Mouse (Mus musculus) limb, embryonic 11.5 days (tissue): Measurements from ENCODE around the gene Fgb. TPM values are rescaled to one million over a fixed set of nuclear protein-coding genes. Genes with fewer than 3 reads are reported as not detected.

Experiments used
- ATAC-seq: fragments of 200-750 bp; cut with Nextera tagmentation; 2 replicates; pipeline ENCODE4 v1.8.0; 2017; ENCODE audit warnings: low read depth; ENCODE audit not compliant: insufficient number of reproducible peaks, low FRiP score, low TSS enrichment
- DNase-seq: peaks from one replicate; pipeline ENCODE4 v3.0.0-alpha.2; 2015; ENCODE audit warnings: low spot score
- H3K27ac ChIP-seq: fragments of 300-500 bp; sonication (generic); replicated peaks from 2 replicates; pipeline ENCODE4 v1.5.1; 2014; ENCODE audit warnings: low read depth, mild to moderate bottlenecking, low read length
- H3K27me3 ChIP-seq: fragments of 300-500 bp; sonication (generic); 2 replicates; pipeline ENCODE4 v1.6.1; 2014; ENCODE audit warnings: mild to moderate bottlenecking, low read length, mixed read lengths; ENCODE audit not compliant: control insufficient read depth, insufficient read depth
- H3K36me3 ChIP-seq: fragments of 300-500 bp; sonication (generic); 2 replicates; pipeline ENCODE4 v1.6.1; 2014; ENCODE audit warnings: mild to moderate bottlenecking, low read length, moderate library complexity, mixed read lengths; ENCODE audit not compliant: control insufficient read depth, insufficient read depth
- H3K4me1 ChIP-seq: fragments of 300-500 bp; sonication (generic); 2 replicates; pipeline ENCODE4 v1.6.1; 2014; ENCODE audit warnings: low read length, mixed read lengths; ENCODE audit not compliant: control insufficient read depth, insufficient read depth
- H3K4me2 ChIP-seq: fragments of 300-500 bp; sonication (generic); 2 replicates; pipeline ENCODE4 v1.6.1; 2014; ENCODE audit warnings: low read depth, mild to moderate bottlenecking, moderate library complexity; ENCODE audit not compliant: severe bottlenecking
- H3K4me3 ChIP-seq: fragments of 300-500 bp; sonication (generic); 2 replicates; pipeline ENCODE4 v1.5.1; 2014; ENCODE audit warnings: low read depth, low read length
- H3K9ac ChIP-seq: fragments of 300-500 bp; sonication (generic); 2 replicates; pipeline ENCODE4 v1.6.1; 2014; ENCODE audit warnings: mild to moderate bottlenecking, low read length
- H3K9me3 ChIP-seq: fragments of 300-500 bp; sonication (generic); 2 replicates; pipeline ENCODE4 v1.6.1; 2016; ENCODE audit warnings: low read length; ENCODE audit not compliant: control insufficient read depth
- WGBS: fragments of 180-500 bp; shearing (Covaris S2); extraction: QIAGEN DNeasy Blood & Tissue Kit; methylation state at CpG from one replicate; pipeline ENCODE4 v1.1.7; 2014; 5-methylcytosine and 5-hydroxymethylcytosine counted together
- polyA plus RNA-seq: library from polyadenylated mRNA; unstranded; fragments of >200 nt; fragmentation: Nextera tagmentation; extraction: Ambion mirVana; gene quantifications from 2 replicates; pipeline ENCODE4 v1.2.1, GENCODE M21; 2014

Gene Fgb
- polyA plus RNA-seq, 1 experiment from 2014 or later = 0.20 TPM

GRCm38 (mm10) chr3:83007557-83007956 is 42.1 kb downstream of the Fgb start, which contains the start of gene Fgg:
Fgg (plus strand) TSS chr3:83007724.
- H3K4me2 ChIP-seq = no peak within 1 kb of the TSS
- H3K9ac ChIP-seq = no peak within 1 kb of the TSS
- H3K4me3 ChIP-seq = no peak within 1 kb of the TSS
- no peak within 1 kb of the TSS for H3K27ac ChIP-seq
- no peaks in the 10 kb centered on the region for H3K9me3 ChIP-seq
- WGBS = 38% methylated on average over 7 of the region's 7 CpGs
- H3K27me3 ChIP-seq = no peaks in the 10 kb centered on the region
- ATAC-seq = no peak
- no peaks in the 10 kb centered on the region for H3K36me3 ChIP-seq
- H3K4me1 ChIP-seq = no peaks in the 10 kb centered on the region
- DNase-seq = no peak

DNA sequence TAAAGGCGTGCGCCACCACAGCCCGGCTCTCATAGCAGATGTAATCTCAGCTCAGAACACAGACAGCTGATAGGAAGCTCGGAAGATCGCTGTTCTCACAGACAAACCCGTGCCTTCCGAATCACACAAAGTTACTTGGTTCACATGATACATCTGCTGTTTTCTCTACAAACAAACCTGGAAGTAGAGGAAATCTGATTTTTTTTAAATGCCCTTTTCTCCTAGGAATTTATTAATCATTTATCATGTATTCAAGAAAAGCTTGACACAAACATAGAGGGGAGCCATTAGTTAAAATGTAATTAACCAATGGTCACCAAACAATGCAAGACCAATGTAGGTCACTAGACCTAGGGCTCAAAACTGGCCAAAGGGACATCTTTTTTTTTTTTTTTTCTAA is 44.9 kb downstream of the Fgb start:
- DNase-seq = no peak
- ATAC-seq = no peak
- Histone ChIP-seq H3K9me3 (no peaks in the 10 kb centered on the region), H3K9ac (no peak overlapping the region), H3K4me3 (no peak overlapping the region), H3K36me3 (no peaks in the 10 kb centered on the region), H3K27ac (no peak overlapping the region), H3K27me3 (no peaks in the 10 kb centered on the region), H3K4me1 (no peaks in the 10 kb centered on the region), H3K4me2 (no peak overlapping the region)
- 91% methylated on average over 7 of the region's 7 CpGs for WGBS

DNA sequence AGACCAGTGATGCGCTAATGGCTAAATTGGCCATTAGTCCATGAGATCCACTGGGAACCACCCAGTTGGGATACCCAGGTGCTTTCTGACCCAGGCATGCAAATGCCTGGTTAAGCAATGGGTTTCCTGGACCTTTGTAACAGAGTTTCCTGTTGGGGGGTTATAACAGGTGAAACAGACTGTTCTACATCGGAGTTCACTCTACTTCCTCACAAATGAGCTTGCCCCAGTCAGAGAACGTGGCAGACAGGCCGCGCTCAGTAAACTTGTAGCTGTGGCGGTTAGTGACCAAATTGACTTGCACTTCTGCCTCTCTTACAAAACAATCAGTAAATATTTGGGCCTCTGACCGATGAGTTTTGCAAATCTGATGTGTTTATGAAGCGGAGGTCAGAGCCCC is 46.6 kb downstream of the Fgb start:
- no peaks in the 10 kb centered on the region for H3K4me1 ChIP-seq
- H3K36me3 ChIP-seq = no peaks in the 10 kb centered on the region
- DNase-seq (no peak), ATAC-seq (no peak)
- 91% methylated on average over 8 of the region's 8 CpGs for whole genome bisulfite sequencing
- no peak overlapping the region for H3K27ac ChIP-seq
- no peak overlapping the region for H3K9ac ChIP-seq
- H3K9me3 ChIP-seq = no peaks in the 10 kb centered on the region
- H3K27me3 ChIP-seq = no peaks in the 10 kb centered on the region
- H3K4me2 ChIP-seq = no peak overlapping the region
- no peak overlapping the region for H3K4me3 ChIP-seq

- peak; percentile 62 for DNase-seq
- no peaks in the 10 kb centered on the region for H3K36me3 ChIP-seq
Measured at GRCm38 (mm10) chr3:83002191-83002590, 47.5 kb downstream of the Fgb start.

DNA sequence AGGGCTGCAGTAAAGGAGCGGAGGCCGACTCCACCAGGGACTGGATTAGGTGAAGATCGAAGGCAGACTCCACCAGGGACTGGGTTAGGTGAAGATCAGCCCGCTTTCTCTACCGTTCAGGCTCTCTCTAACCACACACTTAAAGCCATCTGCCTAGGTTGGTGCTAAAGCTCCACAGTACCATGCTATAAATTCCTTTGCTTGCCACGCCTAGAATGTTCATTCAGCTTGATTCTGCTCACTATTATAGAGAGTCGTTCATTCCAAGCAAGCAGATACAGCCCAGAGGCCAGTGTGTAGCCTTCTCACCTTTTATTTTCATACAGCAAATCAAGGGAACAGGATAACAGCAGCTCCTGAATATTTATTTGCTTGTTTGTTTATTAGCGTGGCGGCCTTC is 49.7 kb downstream of the Fgb start:
- H3K4me2 ChIP-seq = no peak overlapping the region
- no peak for DNase-seq
- 0 out of 2 replicates have a peak, but pooled peaks cover 2% of the 10 kb centered on the region for H3K27me3 ChIP-seq
- H3K36me3 ChIP-seq = no peaks in the 10 kb centered on the region
- H3K4me3 ChIP-seq = no peak overlapping the region
- no peak overlapping the region for H3K27ac ChIP-seq
- ATAC-seq = no peak
- H3K9me3 ChIP-seq = no peaks in the 10 kb centered on the region
- H3K9ac ChIP-seq = no peak overlapping the region
- WGBS = 78% methylated on average over 9 of the region's 9 CpGs
- 0 out of 2 replicates have a peak, but pooled peaks cover 3% of the 10 kb centered on the region for H3K4me1 ChIP-seq

More at GRCm38 (mm10) chr3:83002191-83002590, 47.5 kb downstream of the Fgb start:
- Histone ChIP-seq H3K4me3 (no peak overlapping the region), H3K27ac (no peak overlapping the region), H3K9ac (no peak overlapping the region), H3K4me1 (no peaks in the 10 kb centered on the region), H3K9me3 (no peaks in the 10 kb centered on the region), H3K4me2 (no peak overlapping the region), H3K27me3 (no peaks in the 10 kb centered on the region)
- WGBS = 0% methylated on average over 2 of the region's 2 CpGs
- ATAC-seq = no peak

DNA sequence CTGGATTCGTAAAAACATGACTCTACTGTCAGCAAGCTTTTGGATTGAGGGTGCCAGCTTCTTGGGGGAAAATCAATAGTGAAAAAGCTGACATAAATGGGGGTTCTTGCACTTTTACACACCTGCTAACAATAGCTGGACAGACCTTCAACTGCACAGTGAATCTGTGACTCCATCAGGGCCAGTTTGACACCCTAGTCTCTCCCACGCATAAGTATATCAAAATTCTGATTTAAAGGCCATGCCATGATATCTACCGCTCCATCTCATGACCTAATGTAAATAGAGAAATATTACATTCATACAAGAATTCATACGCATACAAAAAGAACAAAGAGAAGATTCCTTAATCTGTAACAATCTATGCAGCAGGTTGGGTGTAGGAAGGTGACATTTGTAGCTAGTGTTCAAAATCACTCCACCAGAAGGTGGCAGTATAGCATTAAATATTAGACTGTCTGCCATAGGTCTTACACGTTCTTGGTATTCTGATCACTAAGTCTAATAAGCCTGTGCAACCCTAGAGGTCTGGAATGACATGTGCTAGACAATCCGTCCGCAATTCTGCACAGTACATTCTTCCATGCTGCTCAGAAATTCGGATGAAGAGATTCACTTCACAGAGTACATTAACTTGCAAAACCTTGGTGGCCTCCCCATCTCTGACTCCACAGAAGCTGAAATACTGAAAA is 50.7 kb downstream of the Fgb start:
- no peaks in the 10 kb centered on the region for H3K9me3 ChIP-seq
- H3K27ac ChIP-seq = no peak overlapping the region
- H3K9ac ChIP-seq = no peak overlapping the region
- H3K4me2 ChIP-seq = no peak overlapping the region
- peak; percentile 71 for ATAC-seq
- DNase-seq = peak; percentile 32
- H3K27me3 ChIP-seq = 0 out of 2 replicates have a peak, but pooled peaks cover 2% of the 10 kb centered on the region
- 0 out of 2 replicates have a peak, but pooled peaks cover 4% of the 10 kb centered on the region for H3K4me1 ChIP-seq
- 35% methylated on average over 8 of the region's 8 CpGs for WGBS
- H3K36me3 ChIP-seq = no peaks in the 10 kb centered on the region
- no peak overlapping the region for H3K4me3 ChIP-seq

DNA sequence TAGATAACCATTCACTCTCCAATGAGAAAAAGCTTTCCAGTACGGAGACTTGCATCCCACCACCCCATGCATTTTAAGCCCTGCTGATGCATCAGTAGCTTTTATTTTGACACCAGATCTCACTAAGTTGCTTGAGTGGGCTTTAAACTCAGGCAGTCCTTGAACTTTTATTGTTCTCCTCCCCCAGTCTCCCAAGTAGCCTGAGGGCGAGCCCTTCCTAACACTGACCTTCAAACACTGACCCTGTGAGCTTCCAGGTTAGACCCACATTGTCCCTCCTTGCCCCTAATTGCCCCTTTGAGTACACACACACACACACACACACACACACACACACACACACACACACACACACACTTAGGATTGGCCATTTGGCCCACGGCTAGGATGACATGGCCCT is 53.0 kb downstream of the Fgb start:
- Histone ChIP-seq H3K27ac (no peak overlapping the region), H3K36me3 (no peaks in the 10 kb centered on the region), H3K4me1 (0 out of 2 replicates have a peak, but pooled peaks cover 4% of the 10 kb centered on the region), H3K27me3 (0 out of 2 replicates have a peak, but pooled peaks cover 2% of the 10 kb centered on the region), H3K9ac (no peak overlapping the region), H3K4me2 (no peak overlapping the region), H3K9me3 (no peaks in the 10 kb centered on the region), H3K4me3 (no peak overlapping the region)
- WGBS = 59% methylated on average over 3 of the region's 3 CpGs
- no peak for ATAC-seq
- DNase-seq = no peak

GRCm38 (mm10) chr3:82995368-82995767 is 54.3 kb downstream of the Fgb start:
- Histone ChIP-seq H3K27ac (no peak overlapping the region), H3K4me2 (peak overlapping the region; percentile 47), H3K27me3 (0 out of 2 replicates have a peak, but pooled peaks cover 2% of the 10 kb centered on the region), H3K9ac (peak overlapping the region; percentile 22; the same call in 1 of the 2 replicates), H3K4me1 (0 out of 2 replicates have a peak, but pooled peaks cover 4% of the 10 kb centered on the region), H3K4me3 (0 out of 2 replicates have a peak overlapping the region, but pooled peaks have one; percentile 5), H3K9me3 (no peaks in the 10 kb centered on the region), H3K36me3 (no peaks in the 10 kb centered on the region)
- DNase-seq = peak; percentile 79
- WGBS = 2% methylated on average over 24 of the region's 24 CpGs
- ATAC-seq = peak; percentile 46; the same call in 1 of the 2 replicates
